Mouse (Mus musculus) heart, postnatal 36 days (tissue): Measurements from ENCODE around the gene Rorb. TPM values are rescaled to one million over a fixed set of nuclear protein-coding genes. Genes with fewer than 3 reads are reported as not detected.

Experiments
- DNase-seq, 2 experiments: peaks; one replicate each; pipeline ENCODE4 v3.0.0; 2021 to 2022
- intact Hi-C: fragments of 180-260 bp; cut with DNase I; formaldehyde crosslinking; loops from one replicate; pipeline ENCODE4 v1.15.1; 2025
- total RNA-seq, 2 experiments: library from RNA; stranded (reverse); gene quantifications; 2 replicates each; pipeline ENCODE4 v1.2.3; 2021

Rorb gene
- total RNA-seq, 2 experiments from 2014 or later, result 0.43 to 0.47 TPM

DNA sequence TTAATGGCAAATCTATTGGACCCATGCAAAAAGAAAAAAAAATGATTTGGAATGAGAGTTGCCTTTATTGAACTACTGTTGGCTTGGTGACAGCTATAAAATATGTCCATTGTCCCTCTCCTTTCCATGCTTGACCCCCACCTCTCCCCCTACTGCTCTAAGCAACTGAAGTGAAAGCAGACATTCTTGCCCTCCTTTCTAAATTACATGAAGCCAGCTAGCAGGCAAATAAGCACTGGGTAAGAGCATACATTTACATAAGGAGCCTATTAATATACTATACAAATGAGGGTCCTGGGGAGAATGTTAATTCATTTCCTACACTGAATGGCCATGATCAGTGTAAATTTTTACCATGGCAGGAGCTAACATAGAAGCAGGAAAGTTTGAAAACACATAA, 212.8 kb downstream of the Rorb start:
- no peak for DNase-seq
- intact Hi-C loops, result no loop called here

DNA sequence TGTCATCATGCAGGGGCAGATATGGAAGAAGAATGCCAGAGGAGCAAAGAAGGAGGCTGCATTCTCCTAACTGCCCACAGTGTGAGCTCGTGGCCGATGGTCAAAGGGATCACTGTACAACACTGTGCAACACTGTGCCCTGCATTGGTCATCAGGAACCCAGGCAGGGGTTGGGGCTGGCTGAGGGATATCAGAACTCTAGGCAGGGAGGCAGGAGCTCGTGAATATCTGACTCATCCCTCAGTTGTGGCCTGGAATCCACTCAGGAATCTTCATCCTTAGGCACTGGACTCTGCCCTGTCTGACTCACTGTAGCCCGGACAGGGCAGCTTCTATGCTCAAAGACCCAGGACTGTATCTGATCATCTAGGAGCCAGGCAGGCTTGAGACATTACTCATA, 220.8 kb downstream of the Rorb start:
- intact Hi-C loops, result no loop called here
- no peak for DNase-seq

DNA sequence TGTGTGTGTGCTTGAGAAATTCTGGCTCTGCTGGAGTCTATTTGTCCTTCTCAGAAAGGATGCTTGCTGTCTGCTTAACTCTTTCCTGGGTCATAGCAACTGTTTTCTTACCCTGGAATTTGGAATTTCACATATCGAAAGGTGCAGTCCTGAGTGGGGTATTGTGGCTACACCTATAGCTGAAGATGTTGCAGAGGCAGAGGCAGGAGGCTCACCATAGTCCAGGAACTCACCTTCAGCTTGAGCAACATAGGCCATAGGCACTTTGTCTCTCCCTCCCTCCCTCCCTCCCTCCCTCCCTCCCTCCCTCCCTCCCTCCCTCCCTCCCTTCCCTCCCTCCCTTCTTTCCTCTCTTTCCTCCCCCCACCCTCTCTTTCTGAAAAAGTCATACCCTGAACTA, 221.4 kb downstream of the Rorb start:
- DNase-seq, result no peak
- intact Hi-C loops, result no loop called here

DNA sequence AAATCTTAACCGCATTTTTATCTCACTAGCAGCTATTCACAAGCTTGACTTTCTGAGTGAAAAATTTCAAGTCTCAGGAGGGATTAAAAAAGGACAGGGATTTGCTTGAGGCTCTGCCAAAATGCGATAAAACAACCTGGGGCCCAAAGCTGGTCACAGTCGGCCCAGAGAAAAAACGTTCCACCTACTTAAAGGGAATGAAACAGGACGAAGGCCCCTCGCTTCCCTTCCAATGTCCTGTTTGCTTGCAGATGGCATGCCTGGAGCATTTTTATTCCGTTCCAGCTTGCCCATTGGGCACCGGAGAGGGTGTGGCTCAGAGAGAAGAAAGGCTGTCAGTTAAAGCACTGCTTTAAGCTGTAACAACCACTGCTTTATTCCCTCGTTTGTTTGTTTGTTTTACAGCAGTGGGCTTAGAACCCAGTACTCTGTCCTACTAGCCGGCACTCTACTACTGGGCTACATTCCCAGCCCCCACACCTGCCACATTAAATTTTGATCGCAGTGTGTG, 221.8 kb downstream of the Rorb start:
- intact Hi-C loops, result no loop called here
- DNase-seq, result no peak

DNA sequence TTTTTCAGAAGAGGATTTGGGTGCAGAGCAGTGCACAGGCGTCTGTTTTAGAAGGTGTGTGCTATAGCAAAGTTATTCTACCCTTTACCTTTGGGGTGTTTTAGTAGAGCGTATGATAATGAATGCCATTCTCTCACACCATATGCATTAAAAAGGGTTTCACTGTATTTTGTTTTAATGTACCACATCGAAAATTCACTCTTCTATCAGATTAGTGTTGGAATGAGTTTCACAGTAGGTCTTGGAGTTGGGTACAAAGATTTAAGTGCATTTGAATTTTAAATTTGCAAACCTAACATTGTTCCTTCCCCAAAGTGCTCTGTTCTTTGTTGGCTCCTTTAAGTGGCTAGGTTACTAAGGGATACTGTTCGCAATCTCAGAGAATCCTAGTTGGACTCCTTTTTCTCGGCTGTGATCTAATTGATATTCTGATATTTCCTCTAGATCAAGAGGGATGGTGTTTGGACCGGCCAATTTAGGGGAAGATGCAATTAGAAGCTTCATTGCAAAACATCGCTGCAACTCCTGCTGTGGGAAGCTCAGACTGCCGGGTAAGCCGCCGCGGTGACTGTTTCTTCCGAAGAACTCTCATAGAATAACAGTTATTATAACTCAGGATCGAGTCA, 222.4 kb downstream of the Rorb start:
- no peak for DNase-seq
- intact Hi-C loops, result no loop called here

DNA sequence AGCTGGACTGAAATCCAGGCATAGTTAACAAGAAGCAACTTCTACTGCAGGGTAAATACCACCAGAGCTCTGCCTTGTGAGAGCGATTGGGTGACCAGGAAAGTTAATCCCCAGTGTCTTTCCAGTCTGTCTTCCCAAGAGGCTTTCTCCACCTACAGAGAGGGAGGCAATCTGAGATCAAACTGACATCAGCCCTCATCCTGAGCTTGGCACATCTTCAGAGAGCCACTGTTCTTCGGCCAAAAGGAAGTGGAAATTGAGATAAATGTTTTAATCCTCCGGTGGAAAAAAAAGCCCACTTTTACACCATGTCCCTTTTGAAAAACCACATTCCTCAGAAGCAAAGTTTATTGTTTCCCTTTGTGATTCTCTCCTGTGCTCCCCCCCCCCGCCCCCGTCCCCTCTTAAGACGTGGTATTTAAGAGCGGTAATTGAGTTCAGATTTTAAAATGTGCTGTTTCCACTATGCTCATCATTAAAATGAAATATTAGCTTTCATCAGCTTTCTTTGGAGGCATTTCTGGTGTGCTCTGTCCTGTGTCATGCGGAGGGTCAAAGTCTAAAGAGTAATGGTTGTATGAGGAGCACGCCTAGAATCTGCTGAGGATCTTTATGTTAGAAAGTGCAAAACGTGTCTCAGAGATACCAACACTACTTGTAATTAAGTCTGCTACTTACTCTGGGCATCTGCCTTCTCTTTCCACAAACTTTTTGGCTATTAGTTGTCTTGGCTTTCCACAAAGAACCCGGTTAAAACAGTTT, 223.2 kb downstream of the Rorb start:
- DNase-seq, result no peak
- intact Hi-C loops, result no loop called here

DNA sequence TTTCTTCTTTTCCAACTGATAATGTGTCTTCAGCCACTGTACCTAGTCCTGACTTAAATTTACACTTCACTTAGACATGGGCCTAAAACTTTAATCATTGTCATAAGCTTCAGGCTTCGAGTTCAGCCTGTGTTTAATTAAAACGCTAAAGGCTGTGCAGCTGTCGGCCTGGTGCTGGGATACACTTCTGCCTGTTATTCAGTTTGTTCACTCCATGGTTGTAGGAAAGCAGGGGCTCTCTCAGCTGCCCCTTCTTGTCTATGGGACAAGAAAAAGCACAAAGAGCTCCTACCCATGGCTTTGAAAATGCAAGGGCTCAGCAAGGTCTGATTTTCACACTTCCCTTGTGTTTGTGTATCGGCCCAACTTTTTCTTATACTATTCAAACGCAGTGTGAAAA, 229.8 kb downstream of the Rorb start:
- DNase-seq, result no peak
- intact Hi-C loops, result no loop called here
